Mouse (Mus musculus) A20 (cell line): Measurements from ENCODE around the gene Fam136a.
A peak's percentile ranks its signal among the peaks of the same experiment; 100 is the strongest.

Experiments
- DNase-seq: peaks from one replicate; pipeline ENCODE4 v3.0.0-alpha.2; 2011; ENCODE audit warnings: low read depth, low spot score

Gene Fam136a

GRCm38 (mm10) chr6:86396581-86397256 lies 31.3 kb downstream of the Fam136a start, which contains the start of gene Pcyox1:
TSS of gene Pcyox1 (minus strand) at chr6:86397154.
- DNase-seq = peak; percentile 92

DNA sequence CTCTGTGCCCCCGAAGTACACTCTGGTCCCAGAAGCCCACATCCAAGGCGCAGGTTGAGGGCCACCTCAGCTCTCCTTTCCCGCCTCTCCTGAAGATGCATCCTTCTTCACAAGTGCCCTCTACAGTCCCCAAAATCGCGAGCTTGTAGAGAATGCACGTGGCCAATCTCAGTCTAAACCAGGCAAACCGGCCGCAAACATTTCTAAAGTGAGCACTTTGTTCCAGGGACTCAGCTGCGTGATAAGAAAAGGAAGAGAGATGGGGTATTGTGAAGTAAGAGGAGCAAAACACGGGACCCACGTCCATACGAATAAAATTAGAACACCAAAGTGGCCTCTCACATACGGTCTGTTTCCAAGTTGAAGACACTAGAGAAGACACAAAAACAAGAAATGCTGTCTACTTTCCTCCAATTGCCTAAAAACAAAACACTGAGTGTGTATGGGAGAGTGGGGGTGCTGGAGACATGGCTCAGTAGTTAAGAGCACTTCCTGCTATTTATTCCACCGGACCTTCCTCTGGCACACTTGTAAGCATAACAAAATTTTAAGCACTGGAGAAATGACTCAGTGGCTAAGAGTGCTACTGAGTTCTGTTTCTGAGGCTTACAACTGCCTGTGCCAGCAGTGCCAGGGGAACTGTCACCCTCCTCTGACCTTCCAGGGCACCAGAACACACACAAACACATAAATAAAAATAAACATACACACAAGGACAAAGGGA lies 32.0 kb downstream of the Fam136a start:
- DNase-seq = no peak

DNA sequence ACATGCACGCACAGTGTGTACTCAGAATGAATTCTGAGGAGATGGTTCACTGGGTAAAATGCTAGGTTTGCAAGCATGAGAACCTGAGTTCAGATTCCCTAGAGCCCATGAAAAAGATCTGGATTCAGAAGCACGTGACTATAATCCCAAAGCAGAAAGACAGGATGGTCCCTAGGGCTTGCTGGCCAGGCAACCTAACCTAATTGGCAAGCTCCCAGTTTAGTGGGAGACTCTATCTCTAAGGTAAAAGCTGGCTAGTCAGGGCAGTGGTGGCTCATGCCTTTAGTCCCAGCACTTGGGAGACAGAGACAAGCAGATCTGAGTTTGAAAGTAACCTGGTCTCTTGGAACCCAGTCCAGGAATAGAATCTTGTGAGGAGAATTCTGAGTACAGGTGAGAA lies 33.5 kb downstream of the Fam136a start:
- no peak for DNase-seq

DNA sequence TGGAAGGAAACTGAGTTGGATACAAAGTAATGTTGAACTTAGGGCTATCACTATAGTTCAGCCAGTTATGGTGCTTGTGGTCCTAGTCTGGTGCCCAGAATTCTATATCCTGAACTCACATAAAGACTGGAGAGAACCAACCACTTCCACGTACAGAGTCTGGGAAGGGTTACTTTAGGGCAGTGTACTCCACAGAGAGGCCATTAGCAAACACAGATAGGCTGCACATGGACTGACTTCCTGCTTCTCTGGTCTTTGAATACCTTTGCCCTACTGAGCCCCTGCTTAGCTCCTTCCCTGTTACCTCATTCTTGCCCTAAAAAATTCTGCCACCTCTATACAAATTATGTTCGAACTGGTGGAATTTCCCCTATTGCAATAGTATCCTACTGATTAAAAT lies 34.5 kb downstream of the Fam136a start:
- no peak for DNase-seq

- peak; percentile 87 for DNase-seq
Measured at GRCm38 (mm10) chr6:86400972-86401371, 35.5 kb downstream of the Fam136a start.

- peak; percentile 48 for DNase-seq
Measured at GRCm38 (mm10) chr6:86402681-86403607, 37.5 kb downstream of the Fam136a start.

DNA sequence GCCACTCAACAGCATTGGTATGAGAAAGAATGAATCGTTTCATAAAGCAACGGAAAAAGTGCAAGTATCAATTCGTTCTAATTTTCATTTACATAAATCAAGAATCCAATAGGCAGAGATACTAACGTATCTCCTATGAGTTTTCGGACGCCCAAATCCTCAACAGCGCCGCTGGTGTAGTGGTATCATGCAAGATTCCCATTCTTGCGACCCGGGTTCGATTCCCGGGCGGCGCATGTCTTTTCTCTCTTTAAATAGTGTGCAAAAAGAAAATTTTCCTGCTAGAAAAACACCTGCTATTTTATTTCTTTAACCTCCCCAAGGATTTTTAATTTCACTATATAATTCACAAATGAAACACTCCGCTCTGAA lies 38.3 kb downstream of the Fam136a start:
- DNase-seq = peak; percentile 93

DNA sequence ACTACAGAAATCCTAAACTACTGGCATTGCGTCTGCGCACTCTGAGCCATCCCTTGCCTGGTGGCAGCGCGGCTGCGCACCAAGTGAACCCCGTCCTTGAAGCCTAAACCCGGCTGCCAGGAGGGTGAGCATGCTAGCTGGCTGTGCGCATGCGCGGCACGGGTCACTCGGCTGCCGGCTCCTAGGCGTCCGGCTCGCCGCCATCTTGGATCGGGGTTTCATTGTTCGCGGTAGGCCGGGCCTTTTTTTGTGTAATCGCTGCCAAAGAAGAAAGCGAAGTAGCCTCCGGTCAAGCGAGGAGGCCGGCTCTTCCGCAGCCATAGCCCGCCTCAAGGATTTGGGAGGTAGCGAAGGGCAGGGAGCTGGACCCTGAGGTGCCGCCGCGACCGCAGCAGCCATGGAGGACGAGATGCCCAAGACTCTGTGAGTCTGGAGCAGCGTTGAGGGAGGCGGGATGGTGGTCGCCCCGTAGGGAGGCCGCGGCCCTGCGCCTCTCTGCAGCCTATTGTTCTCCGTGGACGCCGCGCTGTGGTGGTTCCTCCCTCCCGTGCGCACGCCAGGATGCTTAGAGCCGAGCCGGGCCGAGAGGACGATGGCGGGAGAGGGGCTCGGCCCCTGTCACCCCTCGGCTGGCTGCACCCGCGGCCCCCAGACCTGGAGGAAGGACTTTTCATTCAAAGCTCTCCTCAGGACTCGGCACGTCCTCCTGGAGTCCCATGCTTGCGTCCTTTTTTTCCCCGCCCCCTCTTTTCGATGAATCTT lies 38.8 kb downstream of the Fam136a start, which contains the start of gene Tia1:
TSS of gene Tia1 (plus strand) at position 120 of the 762 bp plus-strand sequence.
- DNase-seq = peak; percentile 98

- peak; percentile 68 for DNase-seq
Measured at GRCm38 (mm10) chr6:86404996-86405395, 39.5 kb downstream of the Fam136a start.

DNA sequence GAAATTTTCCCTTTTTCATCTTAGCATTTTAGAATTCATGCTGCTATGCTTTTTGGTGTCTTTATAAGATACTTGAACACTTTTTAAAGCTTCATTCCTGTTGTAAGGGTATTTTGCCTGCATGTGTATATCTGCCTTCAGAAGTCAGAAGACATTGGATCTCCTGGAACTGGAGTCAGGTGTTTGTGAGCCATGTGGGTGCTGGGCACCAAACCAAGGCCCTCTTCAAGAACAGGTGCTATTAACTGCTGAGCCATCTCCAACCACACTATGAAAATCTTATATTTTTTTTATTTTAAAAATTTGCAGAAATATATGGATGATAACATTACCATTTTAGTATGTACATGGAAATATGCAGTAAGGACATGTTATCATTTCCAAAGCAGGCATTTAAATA lies 40.9 kb downstream of the Fam136a start:
- no peak for DNase-seq

DNA sequence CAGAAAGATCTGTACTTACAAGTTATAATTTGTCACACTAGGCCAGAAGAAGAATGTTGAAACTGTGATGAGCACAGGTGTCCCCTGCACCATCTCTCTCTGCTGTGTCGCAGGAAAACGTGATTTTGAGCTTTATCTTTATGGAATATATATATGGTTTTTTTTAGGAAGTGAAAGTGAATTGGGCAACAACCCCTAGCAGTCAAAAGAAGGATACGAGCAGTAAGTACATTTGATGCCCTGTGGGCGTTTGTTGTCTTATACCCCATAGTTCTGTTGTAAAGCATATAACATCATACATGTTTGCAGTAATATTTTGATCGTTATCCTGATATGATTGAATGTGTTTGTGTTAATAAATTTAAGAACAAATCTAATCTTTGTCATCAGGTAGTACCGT lies 53.3 kb downstream of the Fam136a start:
- DNase-seq = no peak

- DNase-seq = no peak
Measured at GRCm38 (mm10) chr6:86419239-86419638, 53.8 kb downstream of the Fam136a start.
